Mouse (Mus musculus) macrophage (primary cell): ENCODE results near the gene Rtn3. TPM values are rescaled to one million over a fixed set of nuclear protein-coding genes. Genes with fewer than 3 reads are reported as not detected.
"Not testable (repeated sequence)": the region's sequence is repeated elsewhere in the genome, so short reads cannot be mapped to it uniquely, and the experiment has no call there.

Experiments used
- H3K27ac ChIP-seq: fragments of 350-480 bp; formaldehyde crosslinking; 2 replicates; pipeline ENCODE4 v1.9.0; 2021
- H3K36me3 ChIP-seq: fragments of 350-480 bp; formaldehyde crosslinking; 2 replicates; pipeline ENCODE4 v1.9.0; 2021; ENCODE audit errors: inconsistent target
- H3K4me3 ChIP-seq: fragments of 350-480 bp; formaldehyde crosslinking; 2 replicates; pipeline ENCODE4 v1.9.0; 2021; ENCODE audit errors: inconsistent target
- H3K79me2 ChIP-seq: fragments of 350-480 bp; formaldehyde crosslinking; 2 replicates; pipeline ENCODE4 v1.9.0; 2021; ENCODE audit errors: inconsistent target
- WGBS: methylation state at CpG from one replicate; pipeline ENCODE4 v1.1.7; 2026; ENCODE audit warnings: inconsistent platforms; ENCODE audit not compliant: missing documents; 5-methylcytosine and 5-hydroxymethylcytosine counted together
- polyA plus RNA-seq: library from polyadenylated mRNA; stranded (reverse); fragments of 250-400 nt; gene quantifications from 3 replicates; pipeline ENCODE4 v1.2.4, GENCODE M21; 2018; ENCODE audit warnings: inconsistent platforms

Gene Rtn3
- polyA plus RNA-seq, 1 experiment from 2014 or later, result 302 TPM

DNA sequence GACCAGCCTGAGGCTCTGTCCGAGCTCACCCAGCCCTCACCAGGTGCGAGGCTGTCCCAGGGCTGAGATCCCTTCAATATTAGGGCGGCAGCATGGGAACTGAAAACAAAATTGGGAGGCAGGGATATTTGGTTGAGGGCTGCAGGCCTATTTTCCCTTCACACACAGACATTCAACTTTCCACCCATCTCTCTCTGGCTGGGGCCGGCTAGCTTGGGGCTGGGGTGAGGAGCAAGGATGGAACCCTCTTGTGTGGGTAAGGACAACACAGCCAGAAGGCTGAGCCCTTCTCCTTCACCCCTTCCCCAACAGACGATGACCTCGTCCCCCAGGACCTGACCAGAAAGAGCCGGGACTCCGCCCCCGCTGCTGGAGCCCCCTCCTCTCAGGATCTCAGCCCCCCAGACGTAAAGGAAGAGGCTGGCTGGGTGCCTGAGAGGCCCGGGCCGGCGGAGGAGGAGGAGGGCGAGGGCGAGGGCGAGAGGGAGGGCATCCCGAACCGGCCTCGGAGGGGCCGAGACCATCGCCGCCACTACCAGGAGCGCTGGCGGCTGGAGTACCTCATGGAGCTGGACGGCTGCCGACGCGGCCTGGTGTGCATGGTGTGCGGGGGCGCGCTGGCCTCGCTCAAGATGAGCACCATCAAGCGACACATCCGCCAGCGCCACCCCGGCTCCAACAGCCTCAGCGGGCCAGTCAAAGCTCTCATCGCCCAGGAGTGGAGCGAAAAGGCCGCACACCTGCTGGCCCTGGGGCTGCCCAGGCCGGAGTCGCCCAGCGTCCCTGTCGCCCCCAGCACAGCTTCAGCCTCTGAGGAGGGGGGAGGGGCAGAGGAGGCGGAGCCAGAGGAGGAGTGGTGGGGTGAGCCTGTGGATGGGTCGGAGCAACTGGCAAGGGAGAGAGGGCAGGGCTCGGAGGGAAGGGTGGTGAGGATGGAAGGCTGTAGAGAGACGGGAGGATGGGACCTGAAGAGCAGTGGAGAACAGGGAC, 61.2 kb downstream of the Rtn3 start:
- 95% methylated on average over 24 of the region's 48 CpGs for WGBS
- Histone ChIP-seq H3K79me2 (no peaks in the 10 kb centered on the region), H3K4me3 (no peak overlapping the region), H3K36me3 (0 out of 2 replicates have a peak, but pooled peaks cover 7% of the 10 kb centered on the region), H3K27ac (no peak overlapping the region)

DNA sequence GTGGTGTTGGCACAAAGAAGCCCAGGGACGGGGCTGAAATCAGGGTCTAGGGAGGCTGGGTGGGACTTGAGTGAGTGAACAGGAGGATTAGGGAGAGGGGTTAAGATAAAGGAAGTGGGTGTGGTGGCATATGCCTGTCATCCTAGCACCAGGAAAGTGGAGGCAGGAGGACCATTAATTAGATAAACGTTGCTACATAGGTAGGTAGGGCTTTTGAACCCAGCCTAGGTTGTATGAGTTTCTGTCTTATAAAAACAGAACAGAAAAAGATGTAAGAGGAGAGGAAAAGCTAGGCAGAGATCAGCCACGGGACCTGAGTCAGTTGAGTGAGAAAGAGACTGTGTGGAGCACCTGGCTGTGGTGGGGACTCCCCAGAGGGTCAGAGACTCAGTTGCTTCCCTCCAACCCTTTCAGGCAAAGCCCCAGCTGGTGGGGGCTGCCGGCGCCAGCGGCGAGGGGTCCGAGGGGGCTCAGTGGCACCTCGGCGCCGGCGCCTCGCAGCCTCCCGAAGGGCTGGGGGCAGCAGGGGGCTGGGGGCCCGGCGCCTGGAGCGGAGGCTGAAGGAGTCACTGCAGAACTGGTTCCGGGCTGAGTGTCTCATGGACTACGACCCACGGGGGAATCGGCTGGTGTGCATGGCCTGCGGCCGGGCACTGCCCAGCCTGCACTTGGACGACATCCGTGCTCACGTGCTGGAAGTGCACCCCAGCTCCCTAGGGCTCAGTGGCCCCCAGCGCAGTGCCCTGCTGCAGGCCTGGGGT, 62.1 kb downstream of the Rtn3 start:
- WGBS, result 91% methylated on average over 27 of the region's 27 CpGs
- no peak overlapping the region for H3K27ac ChIP-seq

DNA sequence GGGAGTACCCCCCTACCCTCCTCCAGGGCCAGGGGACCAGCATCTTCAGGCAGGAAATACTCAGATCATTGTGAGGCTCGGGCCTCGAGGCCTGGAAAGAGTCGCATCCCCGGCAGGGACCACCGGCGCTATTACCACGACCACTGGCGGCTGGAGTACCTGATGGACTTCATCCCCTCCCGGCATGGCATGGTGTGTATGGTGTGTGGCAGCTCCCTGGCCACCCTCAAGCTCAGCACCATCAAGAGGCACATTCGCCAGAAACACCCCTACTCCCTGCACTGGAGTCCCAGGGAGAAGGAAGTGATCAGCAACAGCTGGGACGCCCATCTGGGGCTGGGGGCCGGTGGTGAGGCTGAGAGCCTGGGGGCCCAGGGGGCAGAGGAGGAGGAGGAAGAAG, 63.0 kb downstream of the Rtn3 start:
- no peak overlapping the region for H3K27ac ChIP-seq
- H3K36me3 ChIP-seq, result no peaks in the 10 kb centered on the region
- H3K4me3 ChIP-seq, result no peak overlapping the region
- no peaks in the 10 kb centered on the region for H3K79me2 ChIP-seq
- WGBS, result 84% methylated on average over 12 of the region's 12 CpGs

More for the DNA sequence above, 62.1 kb downstream of the Rtn3 start:
- H3K79me2 ChIP-seq, result no peaks in the 10 kb centered on the region
- 0 out of 2 replicates have a peak, but pooled peaks cover 3% of the 10 kb centered on the region for H3K36me3 ChIP-seq
- H3K4me3 ChIP-seq, result no peak overlapping the region

DNA sequence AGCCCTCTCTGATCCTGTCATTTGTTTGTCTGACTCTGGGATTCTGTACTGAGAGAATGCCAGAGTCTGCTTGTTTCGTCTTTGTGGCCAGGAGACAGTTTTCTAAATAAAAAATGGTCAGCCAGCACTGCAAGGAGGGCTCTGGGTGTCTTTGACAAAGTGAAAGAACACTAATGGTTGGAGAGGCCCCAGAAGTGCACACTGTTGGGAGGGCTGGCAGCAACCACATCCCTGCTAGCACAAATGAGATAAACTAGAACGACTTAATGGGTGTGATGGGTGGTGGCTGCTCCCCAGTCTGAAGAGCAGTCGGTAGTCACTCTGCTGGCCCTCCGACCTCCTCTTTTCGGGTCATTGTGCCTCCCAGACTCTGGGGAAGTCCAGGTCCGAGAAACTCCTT, 63.9 kb downstream of the Rtn3 start:
- Histone ChIP-seq H3K4me3 (no peak overlapping the region), H3K79me2 (no peaks in the 10 kb centered on the region), H3K36me3 (no peaks in the 10 kb centered on the region), H3K27ac (no peak overlapping the region)
- 75% methylated on average over 6 of the region's 6 CpGs for WGBS

DNA sequence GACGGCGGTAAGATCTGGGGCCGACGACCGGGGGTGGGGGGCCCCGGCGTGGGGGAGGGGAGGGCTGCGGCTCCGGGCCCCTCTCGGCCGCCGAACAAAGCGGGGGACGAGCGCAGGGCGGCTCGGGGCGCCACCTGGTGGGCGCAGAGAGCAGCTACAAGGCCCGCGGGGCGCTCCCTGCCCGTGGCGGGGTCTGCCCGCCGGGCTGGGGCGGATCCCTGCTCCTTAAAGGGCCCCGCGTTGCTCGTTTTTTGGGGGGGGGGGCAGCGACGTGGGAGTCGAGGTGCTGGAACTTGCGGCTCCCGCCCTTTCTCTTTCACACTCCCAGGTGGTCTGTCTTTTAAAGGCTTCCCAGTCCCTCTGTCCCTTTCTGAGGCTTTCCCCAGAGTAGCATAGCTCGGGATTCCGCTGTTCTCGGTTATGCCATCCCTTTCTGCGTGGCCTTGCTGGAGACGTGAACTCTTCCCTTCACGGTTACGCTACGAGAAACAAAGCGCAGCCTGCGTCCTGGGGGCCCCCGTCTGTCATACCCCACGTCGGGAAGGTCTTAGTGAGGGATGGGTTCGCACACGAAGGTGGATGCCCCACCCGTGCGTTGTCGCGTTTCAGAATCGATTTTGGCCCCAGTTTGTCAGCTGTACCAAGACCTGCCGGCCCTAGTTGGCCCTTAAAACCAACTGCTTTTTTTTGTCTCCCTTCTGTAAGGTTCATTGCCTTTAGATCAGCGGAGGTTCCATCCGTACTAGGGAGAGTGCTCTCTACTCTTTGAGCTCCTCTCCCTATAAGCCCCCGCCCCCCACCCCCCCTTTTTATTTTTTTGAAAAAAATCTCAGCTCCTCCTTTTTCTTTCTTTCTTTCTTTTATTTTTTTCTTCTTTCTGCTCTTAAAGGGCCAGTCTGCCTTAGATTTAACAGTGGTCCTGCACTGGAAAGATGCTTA, 64.9 kb downstream of the Rtn3 start:
- Histone ChIP-seq H3K36me3 (no peaks in the 10 kb centered on the region), H3K4me3 (peak overlapping the region; percentile 37), H3K27ac (no peak overlapping the region), H3K79me2 (no peaks in the 10 kb centered on the region)
- 3% methylated on average over 58 of the region's 59 CpGs for WGBS

DNA sequence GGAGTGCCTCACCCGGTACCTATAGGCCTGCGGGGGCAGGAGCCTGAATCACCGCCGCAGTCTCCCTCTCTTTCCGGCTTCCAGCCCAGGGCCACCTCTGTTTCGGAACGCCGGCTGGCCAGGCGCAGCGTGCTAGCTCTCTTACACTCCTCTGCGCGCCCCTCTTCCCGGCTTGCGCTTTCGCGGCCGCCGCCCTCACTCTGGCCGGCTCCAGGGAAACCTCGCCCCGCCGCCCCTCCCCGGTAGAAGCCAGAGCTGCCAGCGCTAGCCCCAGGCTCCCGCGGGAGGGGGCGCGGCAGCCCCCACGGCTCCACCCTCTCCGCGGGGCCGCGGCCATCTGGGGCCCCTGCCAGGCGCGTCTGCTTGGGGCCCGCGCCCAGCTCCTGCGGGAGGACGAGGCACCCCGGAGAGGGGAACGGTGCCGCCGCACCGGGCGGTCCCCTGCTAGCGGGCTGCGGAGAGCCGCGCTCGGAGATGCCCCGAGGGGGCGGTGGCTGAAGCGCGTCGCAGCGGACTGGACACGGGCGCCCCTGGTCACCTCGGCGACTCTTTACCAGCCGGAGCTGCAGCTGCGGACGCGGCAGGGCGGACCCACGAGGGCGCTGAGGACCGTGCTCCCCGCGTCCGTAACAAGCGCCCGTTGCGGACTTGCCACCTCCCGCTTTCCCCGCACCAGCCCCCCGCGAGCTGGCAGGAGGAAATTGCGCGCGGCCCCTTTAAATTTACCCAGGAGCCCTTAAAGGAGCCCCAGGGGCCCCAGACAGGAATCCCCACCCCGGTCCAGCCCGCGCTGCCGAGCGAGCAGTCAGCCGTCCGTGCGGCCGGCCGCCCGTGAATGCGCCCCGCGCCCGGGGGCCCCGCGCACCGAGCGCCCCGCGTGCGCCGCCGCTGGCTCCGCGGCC, 66.0 kb downstream of the Rtn3 start, which contains the start of gene 2700081O15Rik:
Gene 2700081O15Rik (plus strand): TSS at position 792 of the 902 bp plus-strand sequence.
- Histone ChIP-seq H3K36me3 (no peaks in the 10 kb centered on the region), H3K4me3 (peak within 1 kb of the TSS; percentile 37), H3K27ac (no peak within 1 kb of the TSS), H3K79me2 (no peaks in the 10 kb centered on the region)
- WGBS, result 2% methylated on average over 75 of the region's 107 CpGs

DNA sequence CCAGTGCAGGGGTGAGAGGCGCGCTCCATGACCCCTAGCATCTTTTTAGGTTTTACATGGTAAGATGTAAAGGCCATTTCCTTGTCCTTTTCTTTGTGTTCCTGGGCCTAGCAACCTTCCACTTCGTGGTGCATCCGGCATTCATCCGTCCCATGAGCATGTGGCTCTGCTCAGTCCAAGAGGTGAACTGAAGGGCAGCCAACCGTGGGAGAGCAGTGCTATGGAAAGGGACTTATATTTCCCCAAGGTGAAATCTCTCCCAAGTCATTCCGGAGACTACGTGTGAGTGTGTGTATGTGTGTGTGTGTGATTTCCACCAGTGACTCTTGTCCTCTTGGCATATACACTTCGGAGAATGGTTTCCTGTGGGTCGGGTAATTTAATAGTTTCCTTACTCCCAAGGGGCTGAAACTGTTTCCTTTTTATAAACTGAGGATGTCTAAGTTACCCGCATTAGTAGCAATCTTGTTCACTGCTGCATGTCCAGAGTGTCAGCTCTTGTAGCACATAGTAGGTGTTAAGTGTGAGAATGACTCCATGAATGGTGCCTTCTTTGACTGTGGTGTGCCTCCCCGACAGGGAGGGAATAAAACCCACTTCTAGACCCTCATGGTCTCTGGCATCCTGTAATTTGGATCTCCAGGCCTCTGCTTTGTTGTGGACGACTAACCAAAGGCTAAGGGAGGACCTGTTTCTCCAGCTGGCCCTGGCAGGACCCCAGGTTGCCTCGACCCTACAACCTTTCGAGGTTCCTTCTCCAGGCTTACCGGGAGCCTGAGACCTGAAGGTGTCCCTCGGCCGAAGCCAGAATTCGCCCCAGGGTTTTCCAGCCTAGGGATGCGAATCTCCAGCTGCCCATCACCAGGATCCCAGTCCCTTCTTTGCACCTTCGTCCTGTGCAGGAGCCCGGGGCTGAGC, 66.9 kb downstream of the Rtn3 start:
- Histone ChIP-seq H3K79me2 (no peaks in the 10 kb centered on the region), H3K4me3 (no peak overlapping the region), H3K27ac (no peak overlapping the region), H3K36me3 (no peaks in the 10 kb centered on the region)
- WGBS, result 60% methylated on average over 22 of the region's 22 CpGs

DNA sequence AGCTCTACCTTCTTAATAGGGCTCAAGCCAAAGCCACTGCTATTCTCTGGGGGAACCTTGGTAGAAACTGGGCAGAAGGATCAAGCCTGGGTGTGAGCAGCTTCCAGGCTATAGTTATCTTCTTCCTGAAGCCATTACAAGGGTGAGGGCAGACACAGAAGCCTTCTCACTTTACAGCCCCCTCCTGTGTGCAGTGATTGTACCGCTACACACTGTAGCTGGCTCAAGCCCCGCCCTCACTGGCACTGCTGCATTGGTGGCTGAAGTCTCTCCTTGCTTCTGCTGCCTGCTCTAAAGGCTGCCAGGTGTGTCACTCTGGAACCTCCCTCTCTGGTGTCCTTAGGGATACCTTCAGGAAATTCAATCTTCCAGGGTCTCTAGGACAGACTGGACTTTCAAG, 70.7 kb downstream of the Rtn3 start:
- no peaks in the 10 kb centered on the region for H3K36me3 ChIP-seq
- 90% methylated on average over 2 of the region's 2 CpGs for WGBS
- no peak overlapping the region for H3K4me3 ChIP-seq
- H3K79me2 ChIP-seq, result no peaks in the 10 kb centered on the region
- H3K27ac ChIP-seq, result no peak overlapping the region

DNA sequence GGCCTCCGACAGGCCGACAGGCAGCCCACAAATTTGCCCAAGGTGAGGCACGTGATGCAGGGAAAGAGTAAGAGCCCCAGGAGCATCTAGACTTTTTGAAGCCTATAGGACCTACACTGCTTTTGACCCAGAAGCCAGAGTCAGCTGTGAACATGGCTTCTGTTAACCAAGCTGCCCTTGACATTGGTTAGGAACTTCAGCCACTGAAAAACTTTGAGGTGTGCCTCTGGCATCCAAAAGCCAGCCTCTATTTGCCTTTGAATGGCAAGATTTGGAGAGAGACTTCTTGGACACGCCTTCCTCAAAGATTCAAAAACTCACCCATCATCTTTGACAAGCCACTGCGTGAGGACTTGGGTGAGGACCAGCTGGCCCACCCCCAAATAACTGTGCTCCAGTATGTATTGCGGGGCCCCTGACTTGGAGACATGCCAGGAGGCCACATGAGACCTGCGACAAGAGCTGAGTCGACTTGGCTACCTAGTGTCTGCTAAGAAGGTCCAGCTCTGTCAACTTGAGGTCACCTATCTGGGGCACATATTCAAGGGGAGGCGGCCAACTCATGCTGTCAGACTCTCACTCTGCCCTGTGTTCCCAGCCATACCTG, 78.4 kb downstream of the Rtn3 start:
- Histone ChIP-seq H3K4me3 (no peak overlapping the region), H3K36me3 (no peaks in the 10 kb centered on the region), H3K27ac (no peak overlapping the region), H3K79me2 (no peaks in the 10 kb centered on the region)
- WGBS, result 62% methylated on average over 9 of the region's 9 CpGs

DNA sequence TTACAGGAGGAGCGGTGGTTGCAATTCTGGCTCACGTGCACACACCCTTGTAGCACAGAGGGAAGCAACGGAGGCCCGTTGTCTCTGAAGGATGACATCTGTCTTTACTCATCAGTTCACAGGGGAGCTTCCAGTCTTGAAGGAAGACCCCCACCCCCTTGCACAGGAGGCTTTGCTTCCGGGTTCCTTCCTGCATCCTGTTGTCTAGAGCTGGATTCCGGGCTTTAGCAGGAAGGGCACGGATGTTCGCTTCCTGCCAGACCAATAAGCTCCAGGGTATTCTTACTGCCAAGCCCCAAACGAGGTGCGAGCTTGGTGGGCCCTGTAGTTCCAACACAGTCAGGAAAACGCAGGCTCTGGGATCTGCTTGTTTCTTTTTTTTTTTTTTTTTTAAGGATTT, 82.4 kb downstream of the Rtn3 start:
- no peak overlapping the region for H3K4me3 ChIP-seq

DNA sequence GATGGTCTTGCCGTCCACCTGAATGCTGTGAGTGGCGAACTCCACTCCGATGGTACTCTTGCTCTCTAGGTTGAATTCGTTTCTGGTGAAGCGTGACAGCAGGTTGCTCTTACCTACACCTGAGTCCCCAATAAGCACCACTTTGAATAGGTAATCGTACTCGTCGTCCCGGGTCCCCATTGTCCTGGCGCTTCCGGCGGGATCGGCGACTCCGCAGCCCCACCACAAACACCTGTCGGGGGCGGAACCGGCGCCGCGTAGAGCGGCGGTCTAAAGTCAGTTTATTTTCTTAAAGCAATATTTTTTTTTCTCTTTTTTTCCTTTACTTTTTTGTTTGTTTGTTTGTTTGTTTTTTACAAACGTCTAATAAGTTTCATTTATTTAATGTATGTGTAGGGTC, 84.2 kb downstream of the Rtn3 start:
- H3K36me3 ChIP-seq, H3K79me2 ChIP-seq, H3K4me3 ChIP-seq, H3K27ac ChIP-seq: not testable (repeated sequence)
- WGBS, result 55% methylated on average over 21 of the region's 24 CpGs

More for the DNA sequence above, 82.4 kb downstream of the Rtn3 start:
- WGBS, result 59% methylated on average over 11 of the region's 11 CpGs
- Histone ChIP-seq H3K27ac (no peak overlapping the region), H3K36me3 (no peaks in the 10 kb centered on the region), H3K79me2 (no peaks in the 10 kb centered on the region)
